Mouse (Mus musculus) megakaryocyte, embryonic 14.5 days (primary cell): Measurements from ENCODE around the gene Fam178b.

ENCODE experiments used
- FLI1 ChIP-seq: IDR thresholded peaks from 2 replicates; pipeline ENCODE4 v1.6.1; 2012; ENCODE audit warnings: low read length, inconsistent platforms, mixed read lengths
- GATA1 ChIP-seq: IDR thresholded peaks from 3 replicates; pipeline ENCODE4 v1.6.1; 2012; ENCODE audit warnings: mixed read lengths, low read length, inconsistent platforms, borderline replicate concordance

DNA sequence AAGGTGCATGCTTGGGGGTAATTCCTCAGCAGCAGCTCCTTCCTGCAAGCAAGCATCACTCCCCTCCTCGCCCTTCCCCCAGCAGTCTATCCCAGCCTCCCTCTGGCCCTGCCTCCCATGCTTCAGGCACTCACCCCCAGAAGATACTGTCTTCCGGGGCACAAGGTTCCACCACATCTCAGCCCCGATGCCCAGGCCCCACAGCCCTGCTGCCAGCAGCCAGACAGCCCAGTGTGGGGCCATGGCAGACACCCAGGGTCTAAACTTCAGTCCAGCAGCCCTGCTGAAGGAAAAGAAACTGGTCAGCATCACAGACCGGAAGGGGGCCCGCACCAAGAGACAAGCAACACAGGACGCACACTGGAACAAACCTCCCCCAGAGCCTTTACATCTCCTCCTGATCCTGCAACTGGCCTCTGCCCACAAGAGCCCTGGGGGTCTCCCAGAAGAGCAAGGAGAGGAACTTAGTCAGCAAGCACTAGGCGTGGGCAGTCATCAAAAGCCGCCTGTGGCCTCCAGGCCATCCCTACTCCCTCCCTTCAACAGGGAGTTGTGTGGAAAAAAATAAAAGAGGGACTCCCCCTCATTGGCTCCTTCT is 127.1 kb downstream of the Fam178b start:
- no peak for TF ChIP-seq GATA1
- no peak for TF ChIP-seq FLI1
